Mouse (Mus musculus): ENCODE measurements at regions not wholly inside any gene's neighbourhood (a gene's known extent, or its start where the extent isn't known, plus 50 kb on each side); places are given as distances from the start of the nearest gene placed in this dataset.

GRCm38 (mm10) chr6:96061979-96062378 is 51.0 kb upstream of the Fam19a1 start:
- H3K36me3 ChIP-seq (ENCODE audit: control insufficient read depth, insufficient read depth, low read length), result no peaks in the 10 kb centered on the region
- ATAC-seq (replicated peaks; ENCODE audit: low FRiP score) (no peak), DNase-seq (ENCODE audit: low spot score) (no peak)
- no peak overlapping the region for H3K4me2 ChIP-seq (ENCODE audit: low read depth, low read length, severe bottlenecking)
- no peaks in the 10 kb centered on the region for H3K27me3 ChIP-seq (ENCODE audit: control insufficient read depth, insufficient read depth, low read length)
- no peaks in the 10 kb centered on the region for H3K9me3 ChIP-seq (ENCODE audit: control insufficient read depth, low read length)
- H3K27ac ChIP-seq (ENCODE audit: low read depth, low read length), result no peak overlapping the region
- no peaks in the 10 kb centered on the region for H3K4me1 ChIP-seq (replicated peaks; ENCODE audit: control insufficient read depth, insufficient read depth, low read length)
- 87% methylated on average over 1 of the region's 1 CpGs for WGBS
- H3K9ac ChIP-seq (ENCODE audit: low read length), result no peak overlapping the region
- H3K4me3 ChIP-seq (ENCODE audit: low read depth, low read length), result no peak overlapping the region

Measured in forebrain, embryonic 11.5 days (tissue).